Mouse (Mus musculus) embryonic facial prominence, embryonic 11.5 days (tissue): ENCODE data around the gene Tspan6. TPM values are rescaled to one million over a fixed set of nuclear protein-coding genes. Genes with fewer than 3 reads are reported as not detected.

Source experiments
- polyA plus RNA-seq: library from polyadenylated mRNA; unstranded; fragments of >200 nt; fragmentation: Nextera tagmentation; extraction: Ambion mirVana; gene quantifications from 2 replicates; pipeline ENCODE4 v1.2.1, GENCODE M21; 2014

Tspan6 gene
- polyA plus RNA-seq, 1 experiment from 2014 or later = 235 TPM

Other genes starting within 250 kb of the Tspan6 start
- gene Pcdh19, start 209.4 kb downstream of the Tspan6 start, polyA plus RNA-seq = 4.7 and 5.2 TPM in 2 replicates
- 1.6 and 2.1 TPM in 2 replicates for gene Tnmd, start 47.4 kb downstream of the Tspan6 start, polyA plus RNA-seq
- 0.87 and 0.96 TPM in 2 replicates for gene Srpx2, start 10.0 kb upstream of the Tspan6 start, polyA plus RNA-seq
- 2.2 and 2.8 TPM in 2 replicates for gene Sytl4, start 83.4 kb upstream of the Tspan6 start, polyA plus RNA-seq
- 69.1 TPM in 2 replicates for gene Cstf2, start 160.8 kb upstream of the Tspan6 start, polyA plus RNA-seq